Mouse (Mus musculus) mouse embryonic stem cell (cell line): Measurements from ENCODE around the gene Lenep.
"Not testable (repeated sequence)": the region's sequence is repeated elsewhere in the genome, so short reads cannot be mapped to it uniquely, and the experiment has no call there.

Experiments used
- in situ Hi-C, 2 experiments: fragments of 300-500 bp; cut with MboI; formaldehyde crosslinking; loops; 1 replicate in 1 of 2; 3 replicates in 1 of 2; pipeline ENCODE4 v1.14.3; 2019 to 2020; ENCODE audit warnings: low sequenced_read_pairs in 2 of 2, low pct_unique_long_range_greater_than_20kb in 1 of 2, mixed read lengths in 1 of 2; ENCODE audit not compliant: unreplicated experiment in 1 of 2

Lenep gene

GRCm38 (mm10) chr3:89402693-89403092, at the start of gene Lenep:
TSS of gene Lenep (minus strand) at chr3:89402793.
- in situ Hi-C loops, result no loop called here

DNA sequence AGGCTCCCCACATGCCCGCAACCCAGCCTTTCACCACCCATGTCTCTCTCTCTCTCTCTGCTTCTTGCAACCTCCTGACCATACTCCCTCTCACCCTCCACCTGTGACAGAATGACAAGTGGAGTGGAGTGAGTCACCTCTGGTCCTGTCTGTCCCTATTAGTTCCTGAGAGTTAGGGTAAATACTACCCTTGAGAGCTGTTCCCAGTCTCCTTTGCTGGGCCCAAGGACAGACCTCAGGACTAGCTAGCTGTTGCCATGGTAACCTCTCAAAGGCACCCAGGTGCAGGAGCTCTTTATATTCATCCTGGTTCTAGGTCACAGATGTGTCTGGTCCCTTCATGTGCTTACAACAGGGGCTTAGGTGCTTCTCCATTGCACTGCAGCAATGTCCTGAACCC, 49.3 kb upstream of the Lenep start:
- in situ Hi-C loops, result no loop called here

DNA sequence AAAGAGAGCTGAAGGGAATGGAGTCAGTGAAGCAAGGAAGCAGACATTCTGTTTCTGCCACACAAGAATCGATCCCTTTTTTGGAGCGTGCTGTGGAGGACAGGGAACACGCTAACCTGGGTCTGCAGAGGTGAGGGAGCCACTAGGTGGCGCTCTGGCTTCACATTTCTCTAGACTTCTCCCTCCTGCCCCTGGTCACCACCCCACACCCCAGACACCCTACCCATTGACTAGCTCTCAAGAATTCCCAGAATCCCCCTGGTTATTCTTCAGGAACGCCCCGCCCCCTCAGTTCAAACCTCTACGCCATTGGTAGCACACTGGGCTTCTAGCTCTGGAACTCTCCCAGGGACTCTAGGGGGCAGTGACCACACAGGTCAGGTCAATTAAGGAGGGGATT, 46.9 kb upstream of the Lenep start:
- in situ Hi-C loops, result loop anchor here in 1 of 2 experiments (5.0 kb wide), 1 partner anchor 33 kb away; no protein-coding TSS in a partner anchor

- in situ Hi-C loops, result loop anchor here in 1 of 2 experiments (5.0 kb wide), 1 partner anchor 33 kb away; no protein-coding TSS in a partner anchor
Measured at GRCm38 (mm10) chr3:89448720-89449537, 46.3 kb upstream of the Lenep start.

GRCm38 (mm10) chr3:89440691-89441090, 38.1 kb upstream of the Lenep start:
- in situ Hi-C loops, result no loop called here

DNA sequence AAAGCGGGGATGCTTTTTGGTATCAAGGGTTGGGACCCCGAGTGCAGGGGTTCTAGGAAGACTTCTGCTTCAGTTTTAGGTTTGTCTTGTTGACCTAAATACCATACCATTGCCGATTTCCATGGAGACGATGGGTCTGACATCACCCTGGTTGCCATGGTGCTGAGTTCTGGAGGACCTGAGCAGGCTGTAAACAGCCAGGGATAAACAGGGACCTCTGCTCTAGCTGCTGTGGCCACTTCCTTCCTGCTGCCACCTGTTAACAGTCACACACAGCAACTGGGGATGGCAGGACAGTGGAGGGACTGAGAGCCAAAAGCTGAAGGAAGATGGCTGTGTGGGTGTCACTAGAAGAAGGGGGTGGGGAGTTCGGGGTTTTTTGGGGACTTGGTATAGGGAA, 34.7 kb upstream of the Lenep start:
- in situ Hi-C loops, result no loop called here

GRCm38 (mm10) chr3:89436176-89437113, 33.9 kb upstream of the Lenep start, which contains the start of gene Pbxip1:
TSS of gene Pbxip1 (plus strand) at chr3:89436706.
- in situ Hi-C loops, result no loop called here

DNA sequence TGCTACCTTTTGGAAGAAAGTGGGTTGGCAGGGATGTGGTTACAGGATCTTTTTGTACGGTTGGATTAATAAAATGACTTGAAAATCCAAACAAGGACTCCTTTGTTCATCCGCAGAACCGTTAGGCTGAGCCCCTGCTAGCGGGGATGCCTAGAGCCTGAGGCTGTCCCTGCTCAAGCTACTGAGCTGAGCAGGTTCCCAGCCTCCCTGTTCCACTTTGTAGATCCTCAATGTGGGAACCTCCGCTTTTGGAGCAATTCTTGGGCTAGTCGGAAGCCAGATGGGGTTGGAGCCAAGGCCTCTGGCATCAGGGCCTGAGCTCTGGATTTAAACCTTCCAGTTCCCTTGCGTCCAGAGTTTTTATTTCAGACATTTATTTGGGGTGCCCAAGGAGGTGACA, 32.4 kb upstream of the Lenep start:
- in situ Hi-C loops, result no loop called here

DNA sequence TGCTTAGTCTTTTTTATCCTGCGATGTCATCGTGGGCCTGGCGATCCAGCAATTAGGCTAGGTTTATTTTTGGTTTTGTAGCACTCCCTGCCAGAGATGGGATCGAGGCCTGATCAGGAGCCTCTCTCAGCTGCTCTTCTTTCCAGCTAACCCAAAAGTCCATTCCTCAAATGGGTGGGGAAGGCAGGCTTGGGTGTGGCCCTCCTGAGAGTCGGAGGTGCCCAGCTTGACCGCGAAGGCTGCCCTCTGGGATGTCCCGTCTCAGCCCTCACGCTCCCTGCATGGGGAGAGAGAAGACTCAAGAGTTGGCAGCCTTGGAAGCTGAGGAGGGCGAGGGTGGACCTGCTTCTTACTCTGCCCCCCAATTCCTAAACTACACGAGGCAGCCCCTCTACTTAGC, 31.9 kb upstream of the Lenep start:
- in situ Hi-C loops, result no loop called here

DNA sequence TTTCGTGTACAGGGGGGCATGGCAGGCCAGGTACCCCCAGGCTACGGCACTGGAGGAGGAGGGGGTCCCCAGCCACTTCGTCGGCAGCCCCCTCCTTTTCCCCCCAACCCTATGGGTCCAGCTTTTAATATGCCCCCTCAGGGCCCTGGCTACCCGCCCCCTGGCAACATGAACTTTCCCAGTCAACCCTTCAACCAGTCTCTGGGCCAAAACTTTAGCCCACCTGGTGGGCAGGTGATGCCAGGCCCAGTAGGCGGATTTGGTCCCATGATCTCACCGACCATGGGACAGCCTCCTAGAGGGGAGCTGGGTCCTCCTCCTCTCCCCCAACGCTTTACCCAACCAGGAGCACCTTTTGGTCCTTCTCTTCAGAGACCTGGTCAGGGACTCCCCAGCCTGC, 30.0 kb upstream of the Lenep start:
- in situ Hi-C loops, result no loop called here

GRCm38 (mm10) chr3:89430171-89431159, 27.9 kb upstream of the Lenep start, which contains the start of gene Pygo2:
TSS of gene Pygo2 (plus strand) at chr3:89430214.
- in situ Hi-C loops, result no loop called here

- in situ Hi-C loops, result not testable (repeated sequence)
Measured at GRCm38 (mm10) chr3:89429021-89429420, 26.4 kb upstream of the Lenep start.

GRCm38 (mm10) chr3:89425876-89426275, 23.3 kb upstream of the Lenep start:
- in situ Hi-C loops, result no loop called here

GRCm38 (mm10) chr3:89425141-89425525, 22.5 kb upstream of the Lenep start:
- in situ Hi-C loops, result no loop called here

DNA sequence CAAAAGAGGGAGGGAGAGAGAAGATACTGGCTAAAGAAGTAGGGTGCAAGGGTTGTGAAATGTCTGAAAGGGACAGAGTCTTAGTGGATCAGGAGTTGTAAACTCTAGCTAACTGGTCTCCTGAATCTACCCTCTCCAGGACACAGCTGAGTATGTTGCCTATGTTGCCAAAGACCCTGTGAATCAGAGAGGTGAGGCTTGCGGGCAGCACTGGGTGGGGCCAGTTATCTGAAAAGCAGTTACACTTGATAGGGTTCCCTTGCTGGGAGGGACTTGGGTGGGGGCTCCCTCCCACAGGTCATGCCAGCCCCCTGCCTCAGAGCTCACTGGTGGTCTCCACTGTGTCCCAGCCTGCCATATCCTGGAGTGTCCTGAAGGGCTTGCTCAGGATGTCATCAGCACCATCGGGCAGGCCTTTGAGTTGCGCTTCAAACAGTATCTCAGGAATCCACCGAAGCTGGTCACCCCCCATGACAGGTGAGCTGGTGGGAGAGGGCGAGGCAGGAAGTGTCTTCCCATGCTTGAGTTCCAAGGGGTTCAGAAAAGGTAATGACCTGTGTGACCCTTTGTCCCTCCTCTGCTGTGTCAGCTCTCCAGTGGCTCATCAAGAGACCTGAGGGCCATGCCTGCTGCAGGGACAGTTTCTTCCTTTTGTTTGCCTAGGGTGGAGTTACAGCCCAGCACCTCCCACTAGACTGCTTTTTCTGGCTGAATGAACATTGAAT, 22.0 kb upstream of the Lenep start:
- in situ Hi-C loops, result no loop called here

GRCm38 (mm10) chr3:89422556-89423205, 20.1 kb upstream of the Lenep start:
- in situ Hi-C loops, result no loop called here

DNA sequence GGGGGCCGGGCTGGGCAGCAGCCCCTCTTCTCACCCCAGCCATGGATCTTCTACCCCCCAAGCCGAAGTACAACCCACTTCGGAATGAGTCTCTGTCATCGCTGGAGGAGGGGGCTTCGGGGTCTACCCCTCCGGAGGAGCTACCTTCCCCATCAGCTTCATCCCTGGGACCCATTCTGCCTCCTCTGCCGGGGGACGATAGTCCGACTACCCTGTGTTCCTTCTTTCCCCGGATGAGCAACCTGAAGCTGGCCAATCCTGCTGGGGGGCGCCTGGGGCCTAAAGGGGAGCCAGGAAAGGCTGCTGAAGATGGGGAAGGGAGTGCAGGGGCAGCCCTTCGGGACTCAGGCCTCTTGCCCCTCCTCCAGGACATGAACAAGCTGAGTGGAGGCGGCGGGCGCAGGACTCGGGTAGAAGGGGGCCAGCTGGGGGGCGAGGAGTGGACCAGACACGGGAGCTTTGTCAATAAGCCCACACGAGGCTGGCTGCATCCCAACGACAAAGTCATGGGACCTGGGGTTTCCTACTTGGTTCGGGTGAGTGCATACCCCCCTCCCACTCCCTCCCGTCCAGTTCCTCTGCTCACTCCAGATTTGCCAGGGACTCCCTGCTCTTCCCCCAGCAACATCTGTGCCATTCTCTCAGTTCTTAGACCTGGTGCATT, 19.3 kb upstream of the Lenep start:
- in situ Hi-C loops, result no loop called here
